In the genomic region with DNA sequence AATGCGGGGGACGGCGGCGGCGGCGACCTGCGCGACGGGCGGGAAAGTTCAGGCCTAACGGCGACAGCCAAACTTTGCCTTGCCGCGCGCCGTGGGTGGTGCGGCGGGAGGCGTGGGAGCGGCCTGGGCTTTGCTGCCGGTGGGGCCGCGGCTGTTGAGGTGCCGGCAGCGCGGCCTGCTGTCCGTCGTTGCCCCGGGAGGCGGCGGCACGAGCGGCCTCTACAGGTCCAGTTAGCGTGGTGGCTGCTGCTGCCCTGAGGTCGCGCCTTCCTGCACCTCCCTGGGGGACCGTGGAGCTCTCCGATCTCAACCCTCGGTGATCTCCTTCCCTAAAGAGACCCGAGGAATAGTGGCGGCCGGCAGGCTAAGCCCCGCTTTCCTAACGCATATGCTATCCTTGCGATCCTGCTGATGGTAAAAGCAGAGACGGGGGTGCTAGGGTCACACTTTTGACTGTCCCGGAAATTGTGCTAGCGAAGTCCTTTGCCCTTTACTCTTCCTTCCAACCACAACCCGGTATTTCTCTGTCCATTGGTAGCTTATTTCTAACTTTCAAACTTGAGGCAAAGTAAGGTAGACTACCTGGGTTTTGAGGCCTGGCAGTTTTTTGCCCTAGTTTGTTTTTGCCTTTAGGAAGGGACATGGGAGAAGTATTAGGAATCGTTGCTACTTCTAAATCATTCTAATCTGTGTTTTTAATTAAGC, we compare ENCODE assay signal across 8 mouse cellular contexts. TPM values are rescaled to one million over a fixed set of nuclear protein-coding genes. Genes with fewer than 3 reads are reported as not detected.
A peak's percentile ranks its signal among the peaks of the same experiment; 100 is the strongest.
DNase-seq lines count a peak whose midpoint lies in the region; ATAC-seq and TF ChIP-seq lines count a peak whose summit lies in the region.

No protein-coding gene starts in this region.

- peak; percentile 71 for DNase-seq in ovary, postnatal 36 days (ENCODE audit: low spot score)
- DNase-seq in ovary, postnatal 10 days (ENCODE audit: low spot score), result no peak
- DNase-seq in heart, adult 2 months, result peak in 1 of 2 experiments; percentile 82
- DNase-seq in kidney, adult 8-10 months, result peak; percentile 60 to 63
- DNase-seq in thymus, postnatal 10 days (ENCODE audit: low spot score in 2 of 2), result no peak

- intact Hi-C loops in heart, adult 2 months (cut with DNase I), result loop anchor here (1.0 kb wide), 1 partner anchor 118 kb away; no protein-coding TSS in a partner anchor

- peaks cover 12% of the 10 kb centered on the region for H3K36me3 ChIP-seq in heart, adult 2 months (ENCODE audit: control insufficient read depth, insufficient read depth, low read length)
- no peaks in the 10 kb centered on the region for H3K36me3 ChIP-seq in lung, embryonic 16.5 days (ENCODE audit: control insufficient read depth, insufficient read depth, low read length)

- no peak for TF ChIP-seq EP300 in heart, adult 2 months (IDR thresholded peaks at IDR 0.05; ENCODE audit: insufficient read depth, low read depth, low read length)

- H3K79me2 ChIP-seq in heart, adult 2 months (replicated peaks; ENCODE audit: control insufficient read depth, insufficient read depth, low read length), result peaks cover 7% of the 10 kb centered on the region

- TF ChIP-seq CTCF in heart, adult 2 months (IDR thresholded peaks at IDR 0.05), result peak; percentile 75

- ATAC-seq in common myeloid progenitor, adult 5-6 weeks (replicated peaks; ENCODE audit: low read depth, poor library complexity, severe bottlenecking), result peak; percentile 46
- peak; percentile 63 for ATAC-seq in lung, embryonic 16.5 days (ENCODE audit: low read depth)
- ATAC-seq in neutrophil, adult 5-6 weeks (ENCODE audit: extremely low read depth, insufficient number of reproducible peaks, low FRiP score, poor library complexity, severe bottlenecking), result peak; percentile 30; the same call in 1 of the 2 replicates

- peak overlapping the region; percentile 95 for H3K27ac ChIP-seq in heart, adult 2 months
- H3K27ac ChIP-seq in lung, embryonic 16.5 days (ENCODE audit: low read length), result peak overlapping the region; percentile 99

- peaks cover 14% of the 10 kb centered on the region for H3K4me1 ChIP-seq in heart, adult 2 months (ENCODE audit: control insufficient read depth, insufficient read depth, low read length)
- H3K4me1 ChIP-seq in lung, embryonic 16.5 days (replicated peaks; ENCODE audit: control insufficient read depth, insufficient read depth, low read length), result peaks cover 6% of the 10 kb centered on the region

- no peak for TF ChIP-seq POLR2A in heart, adult 2 months (IDR thresholded peaks at IDR 0.05; ENCODE audit: insufficient read depth, low read depth, low read length)

- H3K4me2 ChIP-seq in lung, embryonic 16.5 days (ENCODE audit: low read depth, low read length), result peak overlapping the region; percentile 65

- no peaks in the 10 kb centered on the region for H3K9me3 ChIP-seq in lung, embryonic 16.5 days (ENCODE audit: control insufficient read depth, low read length)

- H3K27me3 ChIP-seq in heart, adult 2 months (ENCODE audit: control insufficient read depth, insufficient read depth, low read length), result no peaks in the 10 kb centered on the region
- no peaks in the 10 kb centered on the region for H3K27me3 ChIP-seq in lung, embryonic 16.5 days (ENCODE audit: control insufficient read depth, insufficient read depth, low read depth, low read length)

- WGBS in heart, adult 2 months, result under 1% methylated on average over 50 of the region's 50 CpGs
- WGBS in lung, embryonic 16.5 days, result 0% methylated on average over 31 of the region's 50 CpGs

- peak overlapping the region; percentile 90 for H3K4me3 ChIP-seq in heart, adult 2 months
- peak overlapping the region; percentile 99 for H3K4me3 ChIP-seq in lung, embryonic 16.5 days (ENCODE audit: low read length)

- H3K9ac ChIP-seq in heart, adult 2 months (ENCODE audit: low read depth, low read length), result peak overlapping the region; percentile 99
- peak overlapping the region; percentile 98 for H3K9ac ChIP-seq in lung, embryonic 16.5 days (ENCODE audit: low read length)

RNA-seq across cellular contexts. Expression of gene Prpf4b, which starts 0.8 kb away (rescaled TPM):
- total RNA-seq in common myeloid progenitor, adult 5-6 weeks (2017), result 183 and 199 TPM in 2 replicates
- total RNA-seq in heart, adult 2 months (2021), result 10 to 100 TPM; 32.1 to 32.8 TPM
- 11.2 and 21.6 TPM in 2 replicates for polyA plus RNA-seq in heart, adult 2 months (2012; rRNA removed)
- 65.2 and 70.6 TPM in 2 replicates for polyA plus RNA-seq in lung, embryonic 16.5 days (2015; fragmentation: Nextera tagmentation; extraction: Ambion mirVana)
- total RNA-seq in neutrophil, adult 5-6 weeks (2017), result 201 and 203 TPM in 2 replicates

RNA-seq across cellular contexts. Expression of gene Fam217a, which starts 48.2 kb away (rescaled TPM):
- 0.64 TPM in 1 of 2 replicates, not detected in the other for total RNA-seq in common myeloid progenitor, adult 5-6 weeks (2017)
- total RNA-seq in heart, adult 2 months (2021), result under 1 TPM; 0.11 to 0.23 TPM
- 0.25 and 0.32 TPM in 2 replicates for polyA plus RNA-seq in heart, adult 2 months (2012; rRNA removed)
- 1.7 and 1.9 TPM in 2 replicates for polyA plus RNA-seq in lung, embryonic 16.5 days (2015; fragmentation: Nextera tagmentation; extraction: Ambion mirVana)
- not detected in 2 replicates for total RNA-seq in neutrophil, adult 5-6 weeks (2017)

RNA-seq across cellular contexts. Expression of gene 4933417A18Rik, which starts 48.3 kb away (rescaled TPM):
- not detected in 2 replicates for total RNA-seq in common myeloid progenitor, adult 5-6 weeks (2017)
- total RNA-seq in heart, adult 2 months (2021), result not detected
- polyA plus RNA-seq in heart, adult 2 months (2012; rRNA removed), result not detected in 2 replicates
- polyA plus RNA-seq in lung, embryonic 16.5 days (2015; fragmentation: Nextera tagmentation; extraction: Ambion mirVana), result not detected in 2 replicates
- total RNA-seq in neutrophil, adult 5-6 weeks (2017), result not detected in 2 replicates

Comparison
In these comparisons a context has a peak if more than half of its experiments do, and no peak if none do; other contexts are left out.
1. DNase-seq: peak in ovary, postnatal 36 days (single experiment) and kidney, adult 8-10 months (2 of 2); none in ovary, postnatal 10 days (single experiment) and thymus, postnatal 10 days (0 of 2).
2. Peak in every context shown above with its lines, with median percentiles within 50 percentile points of each other: ATAC-seq.